Mouse (Mus musculus) midbrain, embryonic 11.5 days (tissue): Measurements from ENCODE around the gene Cd44. TPM values are rescaled to one million over a fixed set of nuclear protein-coding genes. Genes with fewer than 3 reads are reported as not detected.

Experiments used
- ATAC-seq: fragments of 200-750 bp; cut with Nextera tagmentation; 2 replicates; pipeline ENCODE4 v1.8.0; 2017; ENCODE audit warnings: moderate TSS enrichment, moderate library complexity; ENCODE audit not compliant: low FRiP score
- DNase-seq: peaks from one replicate; pipeline ENCODE4 v3.0.0; 2015; ENCODE audit warnings: low spot score; ENCODE audit errors: missing footprints
- H3K27ac ChIP-seq: fragments of 300-500 bp; sonication (generic); 2 replicates; pipeline ENCODE4 v1.5.1; 2014; ENCODE audit warnings: low read depth, low read length
- H3K27me3 ChIP-seq: fragments of 300-500 bp; sonication (generic); 2 replicates; pipeline ENCODE4 v1.6.1; 2014; ENCODE audit warnings: mild to moderate bottlenecking, low read length, moderate library complexity, mixed read lengths; ENCODE audit not compliant: control insufficient read depth, insufficient read depth
- H3K36me3 ChIP-seq: fragments of 300-500 bp; sonication (generic); 2 replicates; pipeline ENCODE4 v1.6.1; 2014; ENCODE audit warnings: mild to moderate bottlenecking, low read length, moderate library complexity, mixed read lengths; ENCODE audit not compliant: control insufficient read depth, insufficient read depth
- H3K4me1 ChIP-seq: fragments of 300-500 bp; sonication (generic); 2 replicates; pipeline ENCODE4 v1.6.1; 2014; ENCODE audit warnings: low read length; ENCODE audit not compliant: control insufficient read depth, insufficient read depth
- H3K4me2 ChIP-seq: fragments of 300-500 bp; sonication (generic); 2 replicates; pipeline ENCODE4 v1.6.1; 2014; ENCODE audit warnings: mild to moderate bottlenecking, moderate library complexity
- H3K4me3 ChIP-seq: fragments of 300-500 bp; sonication (generic); 2 replicates; pipeline ENCODE4 v1.5.1; 2014; ENCODE audit warnings: low read depth, low read length
- H3K9ac ChIP-seq: fragments of 300-500 bp; sonication (generic); 2 replicates; pipeline ENCODE4 v1.6.1; 2014; ENCODE audit warnings: low read length
- H3K9me3 ChIP-seq: fragments of 300-500 bp; sonication (generic); 2 replicates; pipeline ENCODE4 v1.6.1; 2016; ENCODE audit warnings: low read length; ENCODE audit not compliant: control insufficient read depth
- WGBS: fragments of 180-500 bp; shearing (Covaris S2); extraction: QIAGEN DNeasy Blood & Tissue Kit; methylation state at CpG from one replicate; pipeline ENCODE4 v1.1.7; 2014; 5-methylcytosine and 5-hydroxymethylcytosine counted together
- polyA plus RNA-seq: library from polyadenylated mRNA; unstranded; fragments of >200 nt; fragmentation: Nextera tagmentation; extraction: Ambion mirVana; gene quantifications from 2 replicates; pipeline ENCODE4 v1.2.1, GENCODE M21; 2014

Gene Cd44
- polyA plus RNA-seq, 1 experiment from 2014 or later: 3.0 TPM

- H3K9me3 ChIP-seq: no peaks in the 10 kb centered on the region
- H3K4me2 ChIP-seq: no peak overlapping the region
- ATAC-seq (no peak), DNase-seq (no peak)
- H3K27me3 ChIP-seq: no peaks in the 10 kb centered on the region
- no peak overlapping the region for H3K27ac ChIP-seq
- H3K4me1 ChIP-seq: no peaks in the 10 kb centered on the region
- 74% methylated on average over 3 of the region's 3 CpGs for WGBS
- H3K36me3 ChIP-seq: no peaks in the 10 kb centered on the region
- H3K4me3 ChIP-seq: no peak overlapping the region
- H3K9ac ChIP-seq: no peak overlapping the region
Observed at GRCm38 (mm10) chr2:102807633-102808032, 93.8 kb downstream of the Cd44 start.

GRCm38 (mm10) chr2:102805761-102806496, 95.5 kb downstream of the Cd44 start:
- no peak for DNase-seq
- Histone ChIP-seq H3K27ac (no peak overlapping the region), H3K4me1 (no peaks in the 10 kb centered on the region), H3K27me3 (no peaks in the 10 kb centered on the region), H3K9me3 (no peaks in the 10 kb centered on the region), H3K9ac (no peak overlapping the region), H3K4me2 (no peak overlapping the region), H3K36me3 (no peaks in the 10 kb centered on the region), H3K4me3 (no peak overlapping the region)
- no peak for ATAC-seq
- WGBS: 87% methylated on average over 4 of the region's 4 CpGs

GRCm38 (mm10) chr2:102805283-102805682, 96.2 kb downstream of the Cd44 start:
- Histone ChIP-seq H3K4me3 (no peak overlapping the region), H3K9ac (no peak overlapping the region), H3K36me3 (no peaks in the 10 kb centered on the region), H3K27me3 (no peaks in the 10 kb centered on the region), H3K27ac (no peak overlapping the region), H3K4me2 (no peak overlapping the region), H3K9me3 (no peaks in the 10 kb centered on the region), H3K4me1 (no peaks in the 10 kb centered on the region)
- ATAC-seq: no peak
- no peak for DNase-seq
- 82% methylated on average over 6 of the region's 6 CpGs for WGBS

GRCm38 (mm10) chr2:102804109-102804508, 97.4 kb downstream of the Cd44 start:
- Histone ChIP-seq H3K4me3 (no peak overlapping the region), H3K4me1 (no peaks in the 10 kb centered on the region), H3K27ac (no peak overlapping the region), H3K9me3 (no peaks in the 10 kb centered on the region), H3K9ac (no peak overlapping the region), H3K36me3 (no peaks in the 10 kb centered on the region), H3K4me2 (no peak overlapping the region), H3K27me3 (no peaks in the 10 kb centered on the region)
- WGBS: 40% methylated on average over 2 of the region's 2 CpGs
- peak; percentile 90 for DNase-seq
- ATAC-seq: no peak

- 90% methylated on average over 1 of the region's 1 CpGs for WGBS
- no peaks in the 10 kb centered on the region for H3K4me1 ChIP-seq
- H3K4me2 ChIP-seq: no peak overlapping the region
- DNase-seq (no peak), ATAC-seq (no peak)
- H3K27ac ChIP-seq: no peak overlapping the region
- H3K9me3 ChIP-seq: no peaks in the 10 kb centered on the region
- H3K36me3 ChIP-seq: no peaks in the 10 kb centered on the region
- H3K9ac ChIP-seq: no peak overlapping the region
- no peak overlapping the region for H3K4me3 ChIP-seq
- H3K27me3 ChIP-seq: no peaks in the 10 kb centered on the region
Observed at GRCm38 (mm10) chr2:102801899-102802298, 99.6 kb downstream of the Cd44 start.

GRCm38 (mm10) chr2:102798149-102798548, 103.3 kb downstream of the Cd44 start:
- WGBS: 81% methylated on average over 2 of the region's 2 CpGs
- no peak overlapping the region for H3K4me3 ChIP-seq
- DNase-seq (no peak), ATAC-seq (no peak)
- H3K9ac ChIP-seq: no peak overlapping the region
- H3K27me3 ChIP-seq: no peaks in the 10 kb centered on the region
- H3K4me1 ChIP-seq: no peaks in the 10 kb centered on the region
- no peak overlapping the region for H3K4me2 ChIP-seq
- no peaks in the 10 kb centered on the region for H3K9me3 ChIP-seq
- no peak overlapping the region for H3K27ac ChIP-seq
- no peaks in the 10 kb centered on the region for H3K36me3 ChIP-seq

- Histone ChIP-seq H3K27me3 (no peaks in the 10 kb centered on the region), H3K9me3 (no peaks in the 10 kb centered on the region), H3K4me1 (no peaks in the 10 kb centered on the region), H3K36me3 (no peaks in the 10 kb centered on the region), H3K4me3 (no peak overlapping the region), H3K4me2 (no peak overlapping the region), H3K27ac (no peak overlapping the region), H3K9ac (no peak overlapping the region)
- ATAC-seq (no peak), DNase-seq (peak; percentile 54)
- WGBS: 94% methylated on average over 3 of the region's 3 CpGs
Observed at GRCm38 (mm10) chr2:102795034-102795433, 106.4 kb downstream of the Cd44 start.

- H3K36me3 ChIP-seq: no peaks in the 10 kb centered on the region
Observed at GRCm38 (mm10) chr2:102792804-102793203, 108.7 kb downstream of the Cd44 start.

GRCm38 (mm10) chr2:102791641-102792040, 109.8 kb downstream of the Cd44 start:
- H3K4me1 ChIP-seq: no peaks in the 10 kb centered on the region
- peak; percentile 67 for DNase-seq
- H3K36me3 ChIP-seq: no peaks in the 10 kb centered on the region
- H3K27ac ChIP-seq: no peak overlapping the region
- WGBS: 85% methylated on average over 2 of the region's 2 CpGs
- H3K4me2 ChIP-seq: no peak overlapping the region
- ATAC-seq: no peak
- H3K27me3 ChIP-seq: no peaks in the 10 kb centered on the region
- H3K4me3 ChIP-seq: no peak overlapping the region
- H3K9me3 ChIP-seq: no peaks in the 10 kb centered on the region
- no peak overlapping the region for H3K9ac ChIP-seq

More at GRCm38 (mm10) chr2:102792804-102793203, 108.7 kb downstream of the Cd44 start:
- H3K4me2 ChIP-seq: no peak overlapping the region
- no peaks in the 10 kb centered on the region for H3K9me3 ChIP-seq
- H3K27ac ChIP-seq: no peak overlapping the region
- H3K9ac ChIP-seq: no peak overlapping the region
- DNase-seq: peak; percentile 74
- no peaks in the 10 kb centered on the region for H3K27me3 ChIP-seq
- ATAC-seq: no peak
- H3K4me3 ChIP-seq: no peak overlapping the region
- no peaks in the 10 kb centered on the region for H3K4me1 ChIP-seq
- 94% methylated on average over 6 of the region's 6 CpGs for WGBS
